Mouse (Mus musculus): Measurements from ENCODE around the gene Cpt2. TPM values are rescaled to one million over a fixed set of nuclear protein-coding genes. Genes with fewer than 3 reads are reported as not detected.

Gene Cpt2
- 59.2 and 62.8 TPM in 2 replicates for polyA plus RNA-seq (2015; fragmentation: Nextera tagmentation; extraction: Ambion mirVana)

DNA sequence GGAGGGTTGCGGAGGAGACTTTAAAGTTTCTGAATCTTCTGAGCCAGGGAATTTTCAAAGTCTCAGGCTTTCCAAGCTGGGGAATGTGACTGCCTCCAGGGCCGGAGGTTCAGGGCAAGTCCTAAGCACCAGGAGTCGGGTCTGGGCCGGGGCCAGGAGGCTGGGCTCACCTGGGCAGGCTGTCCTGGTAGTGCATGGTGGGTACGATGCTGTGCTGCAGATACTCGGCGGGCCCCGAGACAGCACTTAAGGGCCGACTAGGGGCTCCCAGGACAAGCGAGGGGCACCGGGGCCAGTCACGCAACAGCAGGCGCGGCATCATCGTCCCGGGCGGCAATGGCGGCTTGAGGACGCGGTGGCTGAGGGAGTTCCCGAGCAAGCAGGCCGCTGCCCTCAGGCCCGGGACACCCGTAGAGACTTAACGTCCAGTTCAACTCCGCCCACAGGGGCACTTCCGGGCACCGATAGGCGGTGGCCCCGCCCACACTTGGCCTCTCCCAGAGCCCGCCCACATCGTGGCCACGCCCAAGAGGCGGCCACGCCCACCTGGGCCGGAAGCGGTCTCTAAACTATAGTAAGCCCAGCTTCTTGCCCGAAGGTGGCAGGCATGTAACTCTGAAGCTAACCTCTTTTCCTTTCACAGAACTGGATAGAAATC is at the start of gene Cpt2:
Cpt2 (minus strand) TSS at position 466 of the 658 bp plus-strand sequence.
- Histone ChIP-seq H3K4me2 (replicated peaks; ENCODE audit: low read depth, low read length) (peak within 1 kb of the TSS; percentile 77), H3K27me3 (ENCODE audit: insufficient read depth, low read length) (no peaks in the 10 kb centered on the region), H3K27ac (ENCODE audit: low read length) (peak within 1 kb of the TSS; percentile 86), H3K9me3 (ENCODE audit: low read length) (no peaks in the 10 kb centered on the region), H3K4me1 (ENCODE audit: insufficient read depth, low read length) (peaks cover 25% of the 10 kb centered on the region), H3K36me3 (ENCODE audit: insufficient read depth, low read length) (no peaks in the 10 kb centered on the region; the same call in 1 of the 2 replicates), H3K9ac (replicated peaks; ENCODE audit: low read length) (peak within 1 kb of the TSS; percentile 89), H3K4me3 (ENCODE audit: low read length) (peak within 1 kb of the TSS; percentile 82)
- peak; percentile 96 for ATAC-seq (ENCODE audit: low FRiP score, low TSS enrichment)
- WGBS = under 1% methylated on average over 36 of the region's 38 CpGs

DNA sequence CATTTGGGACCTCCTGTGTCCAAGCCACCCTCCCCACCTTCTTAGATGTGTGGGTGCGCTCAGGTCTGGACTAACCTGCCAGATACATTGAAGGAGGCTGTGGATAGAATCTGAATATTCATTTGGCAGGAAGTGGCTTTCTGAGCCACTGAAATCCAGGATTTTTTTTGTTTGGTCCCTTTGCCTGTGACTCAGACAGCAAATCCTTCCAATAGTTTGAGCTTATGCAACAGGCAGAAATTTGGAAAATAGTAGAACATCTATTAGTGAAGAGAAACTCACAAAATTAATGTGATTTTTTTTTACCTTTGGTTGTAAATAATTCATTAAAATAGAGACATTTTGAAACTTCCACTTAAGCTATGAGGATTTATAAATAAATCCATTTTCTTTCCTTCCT is 47.8 kb upstream of the Cpt2 start:
- no peak overlapping the region for H3K4me2 ChIP-seq (replicated peaks; ENCODE audit: low read depth, low read length)
- no peaks in the 10 kb centered on the region for H3K36me3 ChIP-seq (ENCODE audit: insufficient read depth, low read length)
- 82% methylated on average over 1 of the region's 1 CpGs for WGBS
- no peaks in the 10 kb centered on the region for H3K4me1 ChIP-seq (ENCODE audit: insufficient read depth, low read length)
- H3K9ac ChIP-seq (replicated peaks; ENCODE audit: low read length) = no peak overlapping the region
- no peak for ATAC-seq (ENCODE audit: low FRiP score, low TSS enrichment)
- no peak overlapping the region for H3K4me3 ChIP-seq (ENCODE audit: low read length)
- no peaks in the 10 kb centered on the region for H3K9me3 ChIP-seq (ENCODE audit: low read length)
- H3K27me3 ChIP-seq (ENCODE audit: insufficient read depth, low read length) = no peaks in the 10 kb centered on the region
- no peak overlapping the region for H3K27ac ChIP-seq (ENCODE audit: low read length)

DNA sequence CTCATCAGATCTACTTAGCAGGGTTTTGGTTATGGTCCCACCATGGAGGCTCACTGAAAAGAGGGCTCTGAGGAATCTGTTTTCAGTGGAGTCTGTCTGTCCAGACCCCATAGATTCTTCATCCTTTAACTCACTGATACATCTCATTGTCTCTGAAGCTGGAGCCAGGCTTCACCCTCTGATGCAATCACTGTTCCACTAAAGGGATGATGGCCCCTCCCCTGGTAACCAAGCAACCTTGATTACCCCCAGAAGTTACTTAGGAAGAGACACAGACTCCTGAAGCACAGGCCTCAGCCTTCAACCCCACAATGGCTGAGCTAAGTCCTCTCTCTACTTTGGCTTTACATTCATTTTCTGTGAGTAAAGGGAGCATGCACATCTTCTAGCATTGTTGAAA is 46.4 kb upstream of the Cpt2 start:
- Histone ChIP-seq H3K27me3 (ENCODE audit: insufficient read depth, low read length) (no peaks in the 10 kb centered on the region), H3K4me3 (ENCODE audit: low read length) (no peak overlapping the region), H3K4me1 (ENCODE audit: insufficient read depth, low read length) (no peaks in the 10 kb centered on the region), H3K9me3 (ENCODE audit: low read length) (no peaks in the 10 kb centered on the region), H3K4me2 (replicated peaks; ENCODE audit: low read depth, low read length) (no peak overlapping the region), H3K36me3 (ENCODE audit: insufficient read depth, low read length) (no peaks in the 10 kb centered on the region), H3K27ac (ENCODE audit: low read length) (no peak overlapping the region), H3K9ac (replicated peaks; ENCODE audit: low read length) (no peak overlapping the region)
- no peak for ATAC-seq (ENCODE audit: low FRiP score, low TSS enrichment)

DNA sequence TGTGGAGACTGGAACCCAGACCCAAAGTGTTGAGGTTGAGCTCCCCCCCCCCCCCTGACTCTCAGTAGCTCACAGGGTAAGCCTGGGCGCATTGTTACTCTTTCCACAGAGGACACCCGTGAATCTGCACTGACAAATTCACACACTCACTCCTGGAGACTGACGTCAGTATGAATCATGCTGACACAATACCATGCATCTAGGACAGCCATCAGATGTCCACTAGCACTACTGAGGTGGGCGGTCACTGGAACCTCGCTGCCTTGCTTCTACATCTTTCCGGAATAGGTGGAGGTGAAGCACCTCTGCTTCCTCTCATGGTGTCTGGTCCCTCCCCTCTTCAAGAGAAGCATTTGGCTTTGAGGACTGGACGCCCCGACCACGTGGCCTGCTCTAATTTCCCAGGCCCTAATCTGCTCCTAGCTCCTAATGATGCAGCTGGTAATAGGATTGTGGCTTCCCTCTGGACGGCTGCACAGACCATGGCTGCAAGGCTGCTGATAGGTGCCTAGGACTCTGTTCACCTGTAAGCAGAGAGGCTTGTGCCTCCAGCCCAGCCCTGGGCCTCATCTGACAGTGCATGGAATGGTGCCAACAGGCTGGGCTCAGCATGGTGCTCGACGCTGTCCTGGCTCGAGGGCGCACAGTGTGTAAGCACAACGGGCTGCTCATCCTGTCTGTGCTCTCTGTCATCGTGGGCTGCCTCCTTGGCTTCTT is 44.7 kb upstream of the Cpt2 start, which contains the start of gene Slc1a7:
Slc1a7 (plus strand) TSS at position 367 of the 717 bp plus-strand sequence.
- WGBS = 76% methylated on average over 16 of the region's 16 CpGs
- ATAC-seq (ENCODE audit: low FRiP score, low TSS enrichment) = peak; percentile 51; the same call in 1 of the 2 replicates
- Histone ChIP-seq H3K4me3 (ENCODE audit: low read length) (no peak within 1 kb of the TSS), H3K9ac (replicated peaks; ENCODE audit: low read length) (no peak within 1 kb of the TSS), H3K4me2 (replicated peaks; ENCODE audit: low read depth, low read length) (no peak within 1 kb of the TSS), H3K27ac (ENCODE audit: low read length) (no peak within 1 kb of the TSS), H3K27me3 (ENCODE audit: insufficient read depth, low read length) (no peaks in the 10 kb centered on the region), H3K9me3 (ENCODE audit: low read length) (no peaks in the 10 kb centered on the region), H3K36me3 (ENCODE audit: insufficient read depth, low read length) (no peaks in the 10 kb centered on the region), H3K4me1 (ENCODE audit: insufficient read depth, low read length) (no peaks in the 10 kb centered on the region)

DNA sequence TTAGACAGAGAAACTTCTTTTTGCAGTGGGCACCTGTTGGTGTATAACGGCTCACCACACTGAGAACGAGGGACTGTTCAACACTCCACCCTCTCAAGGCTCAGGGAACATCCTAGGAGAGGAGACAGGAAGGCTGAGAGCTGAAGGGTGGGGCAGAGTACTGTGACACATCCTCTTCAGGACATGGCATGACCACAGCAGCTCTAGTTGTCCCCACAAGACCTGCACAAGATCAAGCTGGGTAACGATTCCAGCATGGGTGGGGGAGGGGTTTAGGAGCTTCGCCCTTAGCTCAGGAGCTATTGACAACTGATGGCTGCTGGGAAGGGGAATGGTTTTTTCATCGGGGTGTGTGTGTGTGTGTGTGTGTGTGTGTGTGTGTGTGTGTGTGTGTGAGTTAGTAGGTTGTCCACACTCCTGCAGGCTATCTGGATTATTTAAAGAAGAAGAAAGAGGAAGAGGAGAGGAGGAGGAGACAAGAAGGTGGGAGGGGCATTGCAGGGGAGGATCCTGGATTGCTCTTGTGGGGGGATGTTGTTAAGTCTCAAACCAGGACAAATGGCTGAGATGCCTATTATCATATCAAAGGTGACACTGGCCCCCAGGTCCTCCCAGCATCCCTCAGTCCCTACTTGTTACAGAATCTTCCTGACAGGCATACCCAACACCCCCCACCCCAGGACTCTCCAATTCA is 43.2 kb upstream of the Cpt2 start:
- Histone ChIP-seq H3K4me2 (replicated peaks; ENCODE audit: low read depth, low read length) (no peak overlapping the region), H3K27ac (ENCODE audit: low read length) (no peak overlapping the region), H3K27me3 (ENCODE audit: insufficient read depth, low read length) (no peaks in the 10 kb centered on the region), H3K4me1 (ENCODE audit: insufficient read depth, low read length) (0 out of 2 replicates have a peak, but pooled peaks cover 7% of the 10 kb centered on the region), H3K4me3 (ENCODE audit: low read length) (no peak overlapping the region), H3K9me3 (ENCODE audit: low read length) (no peaks in the 10 kb centered on the region), H3K9ac (replicated peaks; ENCODE audit: low read length) (no peak overlapping the region), H3K36me3 (ENCODE audit: insufficient read depth, low read length) (no peaks in the 10 kb centered on the region)
- ATAC-seq (ENCODE audit: low FRiP score, low TSS enrichment) = no peak
- WGBS = 53% methylated on average over 5 of the region's 5 CpGs

DNA sequence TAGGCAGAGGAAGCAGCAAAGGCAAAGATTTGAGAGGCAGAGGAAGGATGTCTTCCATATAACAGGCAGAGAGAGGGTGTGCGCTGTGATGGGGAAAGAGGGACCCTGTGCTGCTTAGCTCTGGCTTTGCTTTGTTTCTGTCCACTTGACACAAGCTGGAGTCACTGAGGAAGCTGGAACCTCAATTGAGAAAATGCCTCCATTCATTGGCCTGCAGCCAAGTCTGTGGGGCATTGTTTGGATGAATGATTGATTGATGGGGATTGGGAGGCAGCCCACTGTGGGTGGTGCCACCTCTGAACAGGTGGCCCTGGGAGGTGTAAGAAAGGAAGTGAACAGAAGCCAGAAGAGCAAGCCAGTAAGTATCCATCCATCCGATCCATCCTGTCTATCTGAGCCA is 39.4 kb upstream of the Cpt2 start:
- H3K27ac ChIP-seq (ENCODE audit: low read length) = no peak overlapping the region
- H3K4me1 ChIP-seq (ENCODE audit: insufficient read depth, low read length) = 0 out of 2 replicates have a peak, but pooled peaks cover 7% of the 10 kb centered on the region
- H3K9ac ChIP-seq (replicated peaks; ENCODE audit: low read length) = no peak overlapping the region
- H3K36me3 ChIP-seq (ENCODE audit: insufficient read depth, low read length) = no peaks in the 10 kb centered on the region
- H3K9me3 ChIP-seq (ENCODE audit: low read length) = no peaks in the 10 kb centered on the region
- WGBS = 83% methylated on average over 2 of the region's 2 CpGs
- H3K27me3 ChIP-seq (ENCODE audit: insufficient read depth, low read length) = no peaks in the 10 kb centered on the region
- no peak overlapping the region for H3K4me2 ChIP-seq (replicated peaks; ENCODE audit: low read depth, low read length)
- no peak overlapping the region for H3K4me3 ChIP-seq (ENCODE audit: low read length)
- ATAC-seq (ENCODE audit: low FRiP score, low TSS enrichment) = no peak

DNA sequence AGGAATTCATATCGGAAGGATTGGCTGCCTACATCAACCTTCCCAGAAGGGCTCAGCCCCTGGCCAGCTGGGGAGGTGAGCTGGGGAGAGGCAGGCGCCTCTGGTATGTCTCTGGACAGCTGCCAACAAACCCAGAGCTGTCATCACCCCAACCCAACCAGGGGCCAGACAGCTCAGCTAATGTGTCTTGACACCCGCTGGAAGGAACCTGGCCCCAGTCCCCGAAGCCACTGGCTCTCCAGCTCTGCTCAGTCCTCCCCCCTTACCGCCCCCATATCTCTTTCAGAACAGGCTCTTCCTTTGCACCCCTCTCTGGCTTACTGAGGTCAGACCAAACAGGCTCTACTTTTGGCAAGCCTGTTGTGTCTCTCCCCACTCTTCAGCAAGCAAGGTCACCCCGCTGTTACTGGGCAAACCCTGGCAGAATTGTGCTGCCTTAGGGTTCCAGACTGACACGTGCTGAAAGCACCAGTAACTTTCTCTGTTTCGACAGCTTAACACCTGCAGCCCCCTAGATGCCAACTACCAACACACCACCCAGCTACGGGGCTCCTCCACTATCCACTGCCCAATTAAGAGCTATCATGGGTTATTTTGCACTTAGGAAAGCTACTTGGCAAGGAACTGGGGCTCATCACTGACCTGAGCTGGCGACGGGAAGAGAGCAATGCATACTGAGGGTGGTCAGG is 38.8 kb upstream of the Cpt2 start:
- WGBS = 56% methylated on average over 11 of the region's 11 CpGs
- H3K4me3 ChIP-seq (ENCODE audit: low read length) = no peak overlapping the region
- no peaks in the 10 kb centered on the region for H3K9me3 ChIP-seq (ENCODE audit: low read length)
- H3K27ac ChIP-seq (ENCODE audit: low read length) = no peak overlapping the region
- no peaks in the 10 kb centered on the region for H3K27me3 ChIP-seq (ENCODE audit: insufficient read depth, low read length)
- H3K9ac ChIP-seq (replicated peaks; ENCODE audit: low read length) = no peak overlapping the region
- no peak overlapping the region for H3K4me2 ChIP-seq (replicated peaks; ENCODE audit: low read depth, low read length)
- H3K4me1 ChIP-seq (ENCODE audit: insufficient read depth, low read length) = 0 out of 2 replicates have a peak, but pooled peaks cover 7% of the 10 kb centered on the region
- no peaks in the 10 kb centered on the region for H3K36me3 ChIP-seq (ENCODE audit: insufficient read depth, low read length)
- ATAC-seq (ENCODE audit: low FRiP score, low TSS enrichment) = 0 out of 2 replicates have a peak, but pooled peaks have one; percentile 23

DNA sequence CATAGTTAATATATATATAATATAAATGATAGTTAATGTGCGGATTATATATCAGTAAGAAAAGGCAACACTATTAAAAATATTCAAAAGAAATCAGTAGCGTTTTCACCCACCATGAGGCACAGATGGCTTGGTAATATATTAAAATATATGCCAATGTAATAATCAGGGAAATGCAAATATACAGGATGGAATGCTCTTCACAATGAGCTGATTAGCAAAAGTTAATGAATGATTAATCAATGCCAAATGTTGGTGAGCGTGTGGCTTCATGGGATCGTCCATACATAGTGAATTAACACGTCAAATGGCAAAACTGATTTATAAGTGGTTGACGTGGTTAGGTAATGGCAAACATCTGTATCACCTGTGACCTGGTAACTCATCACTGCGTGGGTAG is 35.1 kb upstream of the Cpt2 start:
- no peaks in the 10 kb centered on the region for H3K27me3 ChIP-seq (ENCODE audit: insufficient read depth, low read length)
- 84% methylated on average over 7 of the region's 7 CpGs for WGBS
- ATAC-seq (ENCODE audit: low FRiP score, low TSS enrichment) = no peak

DNA sequence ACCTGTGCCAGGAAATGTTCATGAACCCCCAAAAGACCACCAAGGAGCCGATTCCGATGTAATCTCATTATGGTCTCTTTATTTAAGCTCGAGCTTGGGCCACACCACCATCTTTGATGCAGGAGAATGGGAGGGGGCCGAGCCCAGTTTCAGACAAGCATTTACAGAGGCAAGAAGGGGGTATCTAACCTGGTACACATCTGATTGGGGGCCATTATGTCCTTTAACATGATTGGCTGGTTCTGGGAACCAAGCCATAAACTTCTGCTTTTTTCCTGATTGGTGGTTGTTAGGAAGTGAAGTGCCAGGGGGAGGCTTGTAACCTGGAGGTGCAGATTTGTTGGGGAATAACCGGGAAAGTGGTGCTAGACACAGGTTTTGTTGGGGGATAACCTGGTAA is 32.3 kb upstream of the Cpt2 start:
- Histone ChIP-seq H3K4me1 (ENCODE audit: insufficient read depth, low read length) (no peaks in the 10 kb centered on the region), H3K4me2 (replicated peaks; ENCODE audit: low read depth, low read length) (no peak overlapping the region), H3K4me3 (ENCODE audit: low read length) (no peak overlapping the region), H3K27me3 (ENCODE audit: insufficient read depth, low read length) (no peaks in the 10 kb centered on the region), H3K9me3 (ENCODE audit: low read length) (no peaks in the 10 kb centered on the region), H3K36me3 (ENCODE audit: insufficient read depth, low read length) (no peaks in the 10 kb centered on the region), H3K27ac (ENCODE audit: low read length) (no peak overlapping the region), H3K9ac (replicated peaks; ENCODE audit: low read length) (no peak overlapping the region)
- no peak for ATAC-seq (ENCODE audit: low FRiP score, low TSS enrichment)
- 66% methylated on average over 5 of the region's 5 CpGs for WGBS

More for the DNA sequence above, 35.1 kb upstream of the Cpt2 start:
- Histone ChIP-seq H3K4me1 (ENCODE audit: insufficient read depth, low read length) (0 out of 2 replicates have a peak, but pooled peaks cover 7% of the 10 kb centered on the region), H3K36me3 (ENCODE audit: insufficient read depth, low read length) (no peaks in the 10 kb centered on the region), H3K4me3 (ENCODE audit: low read length) (no peak overlapping the region), H3K27ac (ENCODE audit: low read length) (no peak overlapping the region), H3K4me2 (replicated peaks; ENCODE audit: low read depth, low read length) (no peak overlapping the region), H3K9ac (replicated peaks; ENCODE audit: low read length) (no peak overlapping the region), H3K9me3 (ENCODE audit: low read length) (no peaks in the 10 kb centered on the region)

All from kidney, embryonic 16.5 days (tissue).